Mouse (Mus musculus) limb, embryonic 11.5 days (tissue): Measurements from ENCODE around the gene Tle6. TPM values are rescaled to one million over a fixed set of nuclear protein-coding genes. Genes with fewer than 3 reads are reported as not detected.
A peak's percentile ranks its signal among the peaks of the same experiment; 100 is the strongest.

Experiments
- ATAC-seq: fragments of 200-750 bp; cut with Nextera tagmentation; 2 replicates; pipeline ENCODE4 v1.8.0; 2017; ENCODE audit warnings: low read depth; ENCODE audit not compliant: insufficient number of reproducible peaks, low FRiP score, low TSS enrichment
- DNase-seq: peaks from one replicate; pipeline ENCODE4 v3.0.0-alpha.2; 2015; ENCODE audit warnings: low spot score
- H3K27ac ChIP-seq: fragments of 300-500 bp; sonication (generic); replicated peaks from 2 replicates; pipeline ENCODE4 v1.5.1; 2014; ENCODE audit warnings: low read depth, mild to moderate bottlenecking, low read length
- H3K27me3 ChIP-seq: fragments of 300-500 bp; sonication (generic); 2 replicates; pipeline ENCODE4 v1.6.1; 2014; ENCODE audit warnings: mild to moderate bottlenecking, low read length, mixed read lengths; ENCODE audit not compliant: control insufficient read depth, insufficient read depth
- H3K36me3 ChIP-seq: fragments of 300-500 bp; sonication (generic); 2 replicates; pipeline ENCODE4 v1.6.1; 2014; ENCODE audit warnings: mild to moderate bottlenecking, low read length, moderate library complexity, mixed read lengths; ENCODE audit not compliant: control insufficient read depth, insufficient read depth
- H3K4me1 ChIP-seq: fragments of 300-500 bp; sonication (generic); 2 replicates; pipeline ENCODE4 v1.6.1; 2014; ENCODE audit warnings: low read length, mixed read lengths; ENCODE audit not compliant: control insufficient read depth, insufficient read depth
- H3K4me2 ChIP-seq: fragments of 300-500 bp; sonication (generic); 2 replicates; pipeline ENCODE4 v1.6.1; 2014; ENCODE audit warnings: low read depth, mild to moderate bottlenecking, moderate library complexity; ENCODE audit not compliant: severe bottlenecking
- H3K4me3 ChIP-seq: fragments of 300-500 bp; sonication (generic); 2 replicates; pipeline ENCODE4 v1.5.1; 2014; ENCODE audit warnings: low read depth, low read length
- H3K9ac ChIP-seq: fragments of 300-500 bp; sonication (generic); 2 replicates; pipeline ENCODE4 v1.6.1; 2014; ENCODE audit warnings: mild to moderate bottlenecking, low read length
- H3K9me3 ChIP-seq: fragments of 300-500 bp; sonication (generic); 2 replicates; pipeline ENCODE4 v1.6.1; 2016; ENCODE audit warnings: low read length; ENCODE audit not compliant: control insufficient read depth
- WGBS: fragments of 180-500 bp; shearing (Covaris S2); extraction: QIAGEN DNeasy Blood & Tissue Kit; methylation state at CpG from one replicate; pipeline ENCODE4 v1.1.7; 2014; 5-methylcytosine and 5-hydroxymethylcytosine counted together
- polyA plus RNA-seq: library from polyadenylated mRNA; unstranded; fragments of >200 nt; fragmentation: Nextera tagmentation; extraction: Ambion mirVana; gene quantifications from 2 replicates; pipeline ENCODE4 v1.2.1, GENCODE M21; 2014

Gene Tle6
- polyA plus RNA-seq, 1 experiment from 2014 or later, result 11.6 TPM

DNA sequence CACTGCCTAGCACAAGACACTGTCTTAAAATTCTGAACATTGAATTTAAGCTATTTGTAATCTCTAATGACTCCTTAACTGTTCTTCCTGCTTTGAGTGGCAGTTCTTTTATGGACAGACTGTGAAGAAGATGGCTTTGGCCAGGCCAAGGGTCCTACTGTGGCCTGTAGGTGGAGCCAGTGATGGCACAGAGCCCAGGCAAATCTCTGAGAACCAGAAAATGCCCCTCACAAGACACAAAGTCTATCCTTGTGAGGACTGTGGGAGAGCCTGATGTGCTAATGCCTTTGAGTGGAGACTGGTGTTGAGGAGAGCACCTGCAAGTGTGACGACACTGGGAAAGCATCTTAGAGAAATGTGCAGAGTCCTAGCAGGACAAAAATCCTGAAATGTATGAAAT lies 7.4 kb upstream of the Tle6 start:
- 79% methylated on average over 1 of the region's 1 CpGs for WGBS
- Histone ChIP-seq H3K27ac (no peak overlapping the region), H3K9me3 (no peaks in the 10 kb centered on the region), H3K4me3 (no peak overlapping the region), H3K4me2 (no peak overlapping the region), H3K4me1 (no peaks in the 10 kb centered on the region), H3K36me3 (no peaks in the 10 kb centered on the region), H3K27me3 (no peaks in the 10 kb centered on the region), H3K9ac (no peak overlapping the region)
- no peak for DNase-seq
- no peak for ATAC-seq

DNA sequence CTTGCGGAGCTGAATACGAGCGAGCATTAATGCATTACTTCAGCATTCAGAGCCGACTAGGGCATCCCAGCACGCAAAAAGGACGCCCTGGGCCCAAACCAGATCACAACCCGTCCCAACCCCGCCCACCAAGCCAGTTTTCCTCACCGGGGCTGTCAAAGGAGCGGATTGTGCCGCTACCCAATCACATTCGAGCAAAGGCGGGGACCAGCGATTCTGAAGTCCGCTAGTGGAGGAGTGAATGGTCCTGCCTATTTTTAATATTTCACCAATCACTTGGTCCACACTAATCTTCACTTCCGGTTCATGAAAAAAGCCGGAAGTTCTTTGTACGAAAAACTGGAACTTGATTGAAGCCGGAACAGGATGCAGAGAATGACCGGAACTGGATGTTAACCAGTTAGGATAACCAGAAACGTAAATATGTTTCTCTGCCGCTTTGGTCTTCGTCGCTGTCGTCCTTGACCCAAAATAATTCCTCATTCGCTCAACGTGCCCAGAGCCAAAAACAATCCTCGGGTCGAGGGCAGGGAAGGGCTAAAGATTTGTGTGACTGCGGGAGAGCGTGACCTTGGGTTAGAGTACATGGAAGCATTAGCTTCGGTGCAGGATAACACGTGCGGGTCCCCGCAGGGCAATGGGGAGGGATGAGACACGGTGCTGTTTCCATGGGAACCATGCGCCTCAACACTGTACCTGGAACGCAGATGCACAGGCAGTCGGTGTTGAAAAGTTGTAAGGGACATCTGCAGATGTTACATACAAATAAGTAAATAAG lies 5.3 kb upstream of the Tle6 start, which contains the start of gene BC025920:
Gene BC025920 (plus strand): TSS at position 297 of the 778 bp plus-strand sequence.
- no peaks in the 10 kb centered on the region for H3K36me3 ChIP-seq

GRCm38 (mm10) chr10:81605666-81605973 lies 4.7 kb upstream of the Tle6 start:
- WGBS, result 3% methylated on average over 14 of the region's 14 CpGs
- Histone ChIP-seq H3K27me3 (no peaks in the 10 kb centered on the region), H3K9ac (no peak overlapping the region; the same call in 1 of the 2 replicates), H3K4me1 (peaks cover 15% of the 10 kb centered on the region), H3K9me3 (no peaks in the 10 kb centered on the region), H3K36me3 (no peaks in the 10 kb centered on the region), H3K4me3 (peak overlapping the region; percentile 44), H3K4me2 (peak overlapping the region; percentile 43), H3K27ac (peak overlapping the region; percentile 77)
- no peak for DNase-seq
- peak; percentile 2; the same call in 1 of the 2 replicates for ATAC-seq

More for the DNA sequence above, 5.3 kb upstream of the Tle6 start, which contains the start of gene BC025920:
- peak within 1 kb of the TSS; percentile 44 for H3K4me3 ChIP-seq
- peak; percentile 92 for DNase-seq
- peak within 1 kb of the TSS; percentile 84 for H3K4me2 ChIP-seq
- under 1% methylated on average over 39 of the region's 39 CpGs for WGBS
- peaks cover 12% of the 10 kb centered on the region for H3K4me1 ChIP-seq
- H3K27me3 ChIP-seq, result no peaks in the 10 kb centered on the region
- H3K9ac ChIP-seq, result peak within 1 kb of the TSS; percentile 59
- H3K9me3 ChIP-seq, result no peaks in the 10 kb centered on the region
- peak; percentile 78 for ATAC-seq
- H3K27ac ChIP-seq, result peak within 1 kb of the TSS; percentile 77

- Histone ChIP-seq H3K9ac (no peak overlapping the region), H3K4me2 (peak overlapping the region; percentile 43), H3K4me1 (peaks cover 18% of the 10 kb centered on the region), H3K36me3 (no peaks in the 10 kb centered on the region), H3K27ac (peak overlapping the region; percentile 77), H3K27me3 (no peaks in the 10 kb centered on the region), H3K4me3 (peak overlapping the region; percentile 44), H3K9me3 (no peaks in the 10 kb centered on the region)
- DNase-seq, result peak; percentile 91
- 21% methylated on average over 29 of the region's 29 CpGs for WGBS
- ATAC-seq, result peak; percentile 10; the same call in 1 of the 2 replicates
These were observed 4.2 kb upstream of the Tle6 start for GRCm38 (mm10) chr10:81604968-81605665.

GRCm38 (mm10) chr10:81604019-81604967 lies 3.4 kb upstream of the Tle6 start:
- 81% methylated on average over 12 of the region's 12 CpGs for WGBS
- Histone ChIP-seq H3K9ac (no peak overlapping the region), H3K36me3 (no peaks in the 10 kb centered on the region), H3K4me1 (peaks cover 21% of the 10 kb centered on the region), H3K4me3 (no peak overlapping the region), H3K4me2 (no peak overlapping the region), H3K27me3 (no peaks in the 10 kb centered on the region), H3K27ac (no peak overlapping the region), H3K9me3 (no peaks in the 10 kb centered on the region)
- no peak for DNase-seq
- 0 out of 2 replicates have a peak, but pooled peaks have one; percentile 2 for ATAC-seq

DNA sequence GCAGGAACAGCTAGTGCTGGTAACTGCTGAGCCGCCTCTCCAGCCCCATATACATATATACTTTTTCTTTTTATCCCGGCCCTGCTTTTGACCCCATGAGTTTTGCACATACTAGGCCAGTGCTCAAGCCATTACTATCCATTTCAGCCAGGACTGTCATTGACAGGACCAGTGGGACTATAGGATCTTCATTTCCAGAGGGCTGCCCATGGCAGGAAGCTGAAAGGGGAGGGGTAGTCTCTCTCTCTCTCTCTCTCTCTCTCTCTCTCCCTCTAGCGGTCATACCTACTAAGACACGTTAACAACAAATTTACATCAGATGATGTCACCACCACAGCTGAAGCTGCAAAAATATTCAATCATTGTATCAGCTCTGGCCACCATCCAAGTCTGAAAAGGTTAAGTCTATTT lies 1.9 kb upstream of the Tle6 start:
- H3K9me3 ChIP-seq, result no peaks in the 10 kb centered on the region
- no peak overlapping the region for H3K9ac ChIP-seq
- DNase-seq (peak; percentile 54), ATAC-seq (no peak)
- no peaks in the 10 kb centered on the region for H3K36me3 ChIP-seq
- WGBS, result 16% methylated on average over 4 of the region's 4 CpGs
- no peak overlapping the region for H3K27ac ChIP-seq
- H3K4me1 ChIP-seq, result peaks cover 26% of the 10 kb centered on the region
- no peak overlapping the region for H3K4me3 ChIP-seq
- no peaks in the 10 kb centered on the region for H3K27me3 ChIP-seq
- no peak overlapping the region for H3K4me2 ChIP-seq

GRCm38 (mm10) chr10:81601396-81601905 lies 578 bp upstream of the Tle6 start:
- peak overlapping the region; percentile 48 for H3K27ac ChIP-seq
- 14% methylated on average over 7 of the region's 7 CpGs for WGBS

More at GRCm38 (mm10) chr10:81601396-81601905, 578 bp upstream of the Tle6 start:
- no peaks in the 10 kb centered on the region for H3K27me3 ChIP-seq
- ATAC-seq (no peak; the same call in 1 of the 2 replicates), DNase-seq (no peak)
- no peak overlapping the region for H3K9ac ChIP-seq
- peak overlapping the region; percentile 13; the same call in 1 of the 2 replicates for H3K4me2 ChIP-seq
- no peaks in the 10 kb centered on the region for H3K9me3 ChIP-seq
- H3K4me1 ChIP-seq, result peaks cover 36% of the 10 kb centered on the region
- H3K4me3 ChIP-seq, result no peak overlapping the region
- no peaks in the 10 kb centered on the region for H3K36me3 ChIP-seq
